Mouse (Mus musculus) liver, embryonic 12.5 days (tissue): ENCODE measurements around the gene Gm45716. TPM values are rescaled to one million over a fixed set of nuclear protein-coding genes. Genes with fewer than 3 reads are reported as not detected.
A peak's percentile ranks its signal among the peaks of the same experiment; 100 is the strongest.

ENCODE experiments used
- ATAC-seq: fragments of 200-750 bp; cut with Nextera tagmentation; 2 replicates; pipeline ENCODE4 v1.8.0; 2017; ENCODE audit warnings: moderate number of reproducible peaks, mild to moderate bottlenecking, moderate library complexity
- H3K27ac ChIP-seq: fragments of 300-500 bp; sonication (generic); 2 replicates; pipeline ENCODE4 v1.5.1; 2016; ENCODE audit warnings: mild to moderate bottlenecking
- H3K27me3 ChIP-seq: fragments of 300-500 bp; sonication (generic); replicated peaks from 2 replicates; pipeline ENCODE4 v1.6.1; 2016; ENCODE audit warnings: mild to moderate bottlenecking, moderate library complexity
- H3K36me3 ChIP-seq: fragments of 300-500 bp; sonication (generic); 2 replicates; pipeline ENCODE4 v1.6.1; 2016; ENCODE audit warnings: mild to moderate bottlenecking, moderate library complexity
- H3K4me1 ChIP-seq: fragments of 300-500 bp; sonication (generic); 2 replicates; pipeline ENCODE4 v1.6.1; 2016
- H3K4me2 ChIP-seq: fragments of 300-500 bp; sonication (generic); 2 replicates; pipeline ENCODE4 v1.6.1; 2016; ENCODE audit warnings: mild to moderate bottlenecking, moderate library complexity
- H3K4me3 ChIP-seq: fragments of 300-500 bp; sonication (generic); 2 replicates; pipeline ENCODE4 v1.5.1; 2016; ENCODE audit warnings: mild to moderate bottlenecking, moderate library complexity
- H3K9ac ChIP-seq: fragments of 300-500 bp; sonication (generic); 2 replicates; pipeline ENCODE4 v1.6.1; 2016; ENCODE audit warnings: mild to moderate bottlenecking, moderate library complexity
- H3K9me3 ChIP-seq: fragments of 300-500 bp; sonication (generic); replicated peaks from 2 replicates; pipeline ENCODE4 v1.6.1; 2016; ENCODE audit warnings: mild to moderate bottlenecking, moderate library complexity
- WGBS: fragments of 180-500 bp; shearing (Covaris S2); methylation state at CpG from one replicate; pipeline ENCODE4 v1.1.7; 2016; ENCODE audit not compliant: insufficient replicate concordance; 5-methylcytosine and 5-hydroxymethylcytosine counted together
- polyA plus RNA-seq: library from polyadenylated mRNA; unstranded; fragments of >200 nt; fragmentation: Nextera tagmentation; extraction: Ambion mirVana; gene quantifications from 2 replicates; pipeline ENCODE4 v1.2.1, GENCODE M21; 2016

Gm45716 gene
- polyA plus RNA-seq, 1 experiment from 2014 or later = 3.4 TPM

DNA sequence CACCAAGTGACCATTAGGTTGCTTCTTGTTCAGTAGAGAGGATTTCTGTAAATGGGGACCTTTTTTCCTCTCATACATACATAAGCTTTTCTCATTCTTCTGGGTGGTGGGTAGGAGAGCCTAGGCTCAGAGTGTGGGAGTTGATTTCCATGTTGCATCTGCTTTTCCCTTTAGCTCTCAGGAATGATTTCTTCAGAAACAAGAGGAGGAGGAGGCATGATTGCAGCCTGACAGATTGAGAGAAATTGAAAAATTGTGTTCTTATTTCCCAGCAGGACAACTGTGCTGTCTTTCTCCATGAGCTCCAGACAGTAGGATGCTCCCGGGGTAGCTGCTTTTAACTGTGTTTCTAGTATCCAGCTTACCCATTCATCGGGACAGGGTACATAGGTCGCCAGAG, 67.1 kb downstream of the Gm45716 start:
- no peaks in the 10 kb centered on the region for H3K9me3 ChIP-seq
- H3K27ac ChIP-seq = no peak overlapping the region
- 68% methylated on average over 3 of the region's 3 CpGs for WGBS
- H3K4me2 ChIP-seq = no peak overlapping the region
- no peaks in the 10 kb centered on the region for H3K27me3 ChIP-seq
- peaks cover 2% of the 10 kb centered on the region; the same call in 1 of the 2 replicates for H3K36me3 ChIP-seq
- ATAC-seq = no peak
- H3K4me1 ChIP-seq = peaks cover 59% of the 10 kb centered on the region
- H3K9ac ChIP-seq = no peak overlapping the region
- H3K4me3 ChIP-seq = no peak overlapping the region

DNA sequence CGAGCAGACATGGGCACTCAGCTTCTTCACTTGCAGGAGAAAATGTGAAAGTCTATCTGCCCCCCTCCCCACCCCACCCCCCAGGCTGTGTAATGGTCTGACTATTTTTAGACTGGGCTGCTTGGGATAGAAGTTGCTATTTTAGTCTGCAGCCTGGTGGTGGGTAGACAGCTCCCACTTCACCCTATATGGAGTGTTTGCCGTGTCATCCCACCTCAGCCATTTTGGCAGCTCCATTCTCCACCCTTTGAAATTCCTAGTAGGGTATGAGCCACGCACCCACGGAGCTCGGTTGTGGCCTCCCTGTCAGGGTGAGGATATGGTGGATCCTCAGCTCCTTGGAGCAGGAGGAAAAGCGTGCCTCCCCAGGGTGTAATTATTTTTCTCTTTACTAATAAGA, 68.2 kb downstream of the Gm45716 start:
- H3K9ac ChIP-seq = no peak overlapping the region
- ATAC-seq = no peak

GRCm38 (mm10) chr11:90256833-90257525, 69.5 kb downstream of the Gm45716 start:
- 69% methylated on average over 16 of the region's 16 CpGs for WGBS
- H3K4me1 ChIP-seq = peaks cover 44% of the 10 kb centered on the region
- no peak overlapping the region for H3K4me3 ChIP-seq
- H3K36me3 ChIP-seq = peaks cover 25% of the 10 kb centered on the region
- ATAC-seq = no peak
- no peak overlapping the region for H3K27ac ChIP-seq
- H3K27me3 ChIP-seq = no peaks in the 10 kb centered on the region
- H3K9me3 ChIP-seq = no peaks in the 10 kb centered on the region
- H3K4me2 ChIP-seq = no peak overlapping the region
- H3K9ac ChIP-seq = no peak overlapping the region

More for the DNA sequence above, 68.2 kb downstream of the Gm45716 start:
- H3K36me3 ChIP-seq = peaks cover 12% of the 10 kb centered on the region
- H3K4me3 ChIP-seq = no peak overlapping the region
- no peak overlapping the region for H3K27ac ChIP-seq
- WGBS = 63% methylated on average over 6 of the region's 6 CpGs
- H3K27me3 ChIP-seq = no peaks in the 10 kb centered on the region
- no peaks in the 10 kb centered on the region for H3K9me3 ChIP-seq
- H3K4me1 ChIP-seq = peaks cover 56% of the 10 kb centered on the region
- no peak overlapping the region for H3K4me2 ChIP-seq

DNA sequence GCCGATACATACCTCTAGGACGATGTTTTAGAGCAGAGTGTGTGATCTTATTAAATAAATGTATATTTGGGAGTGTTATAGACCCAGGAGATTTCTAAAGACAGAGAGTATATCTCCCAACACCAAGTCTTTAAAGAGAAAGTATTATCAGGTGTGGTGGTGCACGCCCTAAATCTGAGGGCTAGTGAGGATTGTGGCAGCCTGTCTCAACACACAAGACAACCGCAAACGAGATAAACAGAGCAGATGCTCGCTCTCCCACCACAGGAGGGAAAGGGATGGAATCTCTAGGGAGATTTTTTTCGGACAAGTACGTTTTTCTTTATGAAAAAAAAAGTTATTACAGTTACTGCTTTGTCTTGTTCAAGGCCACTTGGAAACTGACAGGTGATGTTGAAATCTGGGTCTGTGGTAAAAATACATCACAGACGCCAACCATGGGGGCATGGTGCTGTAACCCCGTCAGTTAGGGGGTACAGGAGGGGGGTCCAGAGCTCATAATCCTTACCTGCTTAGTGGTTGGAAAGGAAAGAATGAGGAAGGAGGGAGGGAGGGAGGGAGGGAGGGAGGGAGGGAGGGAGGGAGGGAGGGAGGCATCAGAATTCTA, 70.9 kb downstream of the Gm45716 start:
- 54% methylated on average over 10 of the region's 10 CpGs for WGBS
- Histone ChIP-seq H3K9ac (no peak overlapping the region), H3K27me3 (no peaks in the 10 kb centered on the region), H3K4me3 (no peak overlapping the region), H3K36me3 (peaks cover 39% of the 10 kb centered on the region), H3K9me3 (no peaks in the 10 kb centered on the region), H3K4me2 (no peak overlapping the region), H3K4me1 (peaks cover 38% of the 10 kb centered on the region), H3K27ac (no peak overlapping the region)
- ATAC-seq = no peak

GRCm38 (mm10) chr11:90259071-90259470, 71.6 kb downstream of the Gm45716 start:
- WGBS = 58% methylated on average over 4 of the region's 4 CpGs
- Histone ChIP-seq H3K36me3 (peaks cover 40% of the 10 kb centered on the region), H3K27ac (no peak overlapping the region)

DNA sequence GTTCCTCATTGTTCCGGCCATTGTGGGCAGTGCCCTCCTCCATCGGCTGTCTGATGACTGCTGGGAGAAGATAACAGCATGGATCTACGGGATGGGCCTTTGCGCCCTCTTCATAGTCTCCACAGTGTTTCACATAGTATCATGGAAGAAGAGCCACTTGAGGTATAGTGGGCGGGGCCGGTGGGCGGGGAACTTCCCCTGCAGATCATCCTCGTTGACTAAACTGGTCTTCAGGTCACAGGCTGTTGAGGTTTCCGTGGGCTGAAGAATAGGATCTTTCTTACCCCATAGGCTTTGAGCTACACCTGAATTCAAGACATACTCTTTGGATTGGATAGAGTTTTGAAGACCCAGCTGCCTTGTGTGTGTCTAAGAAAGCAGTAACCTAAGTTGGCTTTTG, 72.3 kb downstream of the Gm45716 start:
- no peaks in the 10 kb centered on the region for H3K27me3 ChIP-seq
- H3K9ac ChIP-seq = no peak overlapping the region
- H3K4me3 ChIP-seq = no peak overlapping the region
- peak; percentile 42; the same call in 1 of the 2 replicates for ATAC-seq
- peaks cover 38% of the 10 kb centered on the region for H3K4me1 ChIP-seq
- H3K36me3 ChIP-seq = peaks cover 40% of the 10 kb centered on the region
- no peaks in the 10 kb centered on the region for H3K9me3 ChIP-seq
- H3K4me2 ChIP-seq = no peak overlapping the region
- no peak overlapping the region for H3K27ac ChIP-seq
- 41% methylated on average over 9 of the region's 9 CpGs for WGBS

More at GRCm38 (mm10) chr11:90259071-90259470, 71.6 kb downstream of the Gm45716 start:
- no peaks in the 10 kb centered on the region for H3K27me3 ChIP-seq
- no peak overlapping the region for H3K9ac ChIP-seq
- H3K4me3 ChIP-seq = no peak overlapping the region
- H3K9me3 ChIP-seq = no peaks in the 10 kb centered on the region
- ATAC-seq = peak; percentile 30; the same call in 1 of the 2 replicates
- H3K4me1 ChIP-seq = peaks cover 38% of the 10 kb centered on the region
- no peak overlapping the region for H3K4me2 ChIP-seq

- peaks cover 9% of the 10 kb centered on the region for H3K4me1 ChIP-seq
- no peaks in the 10 kb centered on the region for H3K27me3 ChIP-seq
- ATAC-seq = no peak
- no peak overlapping the region for H3K27ac ChIP-seq
- H3K4me3 ChIP-seq = no peak overlapping the region
- H3K4me2 ChIP-seq = no peak overlapping the region
- H3K9me3 ChIP-seq = no peaks in the 10 kb centered on the region
- WGBS = 65% methylated on average over 11 of the region's 11 CpGs
- peaks cover 50% of the 10 kb centered on the region for H3K36me3 ChIP-seq
- no peak overlapping the region for H3K9ac ChIP-seq
These were observed 76.7 kb downstream of the Gm45716 start for GRCm38 (mm10) chr11:90264180-90264579.

DNA sequence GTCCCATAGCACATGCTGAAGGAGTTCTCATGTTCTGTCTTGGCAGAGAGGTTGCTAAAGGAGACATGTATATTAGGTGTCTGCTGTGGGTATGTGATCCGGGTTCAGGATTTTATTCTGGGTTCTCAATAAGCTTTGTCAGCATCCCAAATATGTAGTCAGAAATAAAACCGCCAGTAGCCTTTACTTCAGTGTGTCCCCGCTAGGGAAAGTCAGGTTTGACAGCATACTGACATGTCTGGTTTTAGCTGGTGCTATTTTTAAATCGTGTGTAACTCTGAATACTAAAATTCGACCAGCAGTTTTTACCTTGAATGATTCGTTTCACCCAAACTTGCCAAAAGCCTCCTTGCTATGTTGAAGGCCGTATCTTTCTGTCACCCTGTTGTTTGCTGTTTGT, 78.1 kb downstream of the Gm45716 start:
- Histone ChIP-seq H3K27me3 (no peaks in the 10 kb centered on the region), H3K9ac (no peak overlapping the region), H3K27ac (no peak overlapping the region), H3K9me3 (no peaks in the 10 kb centered on the region), H3K4me1 (no peaks in the 10 kb centered on the region), H3K4me3 (no peak overlapping the region), H3K4me2 (no peak overlapping the region), H3K36me3 (peaks cover 44% of the 10 kb centered on the region)
- no peak for ATAC-seq
- WGBS = 73% methylated on average over 7 of the region's 7 CpGs

GRCm38 (mm10) chr11:90268934-90269333, 81.5 kb downstream of the Gm45716 start:
- H3K4me2 ChIP-seq = no peak overlapping the region
- no peaks in the 10 kb centered on the region for H3K27me3 ChIP-seq
- no peak overlapping the region for H3K9ac ChIP-seq
- no peak overlapping the region for H3K4me3 ChIP-seq
- no peak for ATAC-seq
- H3K4me1 ChIP-seq = no peaks in the 10 kb centered on the region
- H3K27ac ChIP-seq = no peak overlapping the region
- H3K36me3 ChIP-seq = peaks cover 27% of the 10 kb centered on the region
- 79% methylated on average over 5 of the region's 5 CpGs for WGBS
- no peaks in the 10 kb centered on the region for H3K9me3 ChIP-seq

- Histone ChIP-seq H3K4me2 (no peak overlapping the region), H3K36me3 (peaks cover 27% of the 10 kb centered on the region), H3K4me1 (no peaks in the 10 kb centered on the region), H3K27ac (no peak overlapping the region), H3K4me3 (no peak overlapping the region), H3K9me3 (no peaks in the 10 kb centered on the region), H3K27me3 (no peaks in the 10 kb centered on the region), H3K9ac (no peak overlapping the region)
- no peak for ATAC-seq
- 74% methylated on average over 18 of the region's 18 CpGs for WGBS
These were observed 82.1 kb downstream of the Gm45716 start for GRCm38 (mm10) chr11:90269398-90270123.

GRCm38 (mm10) chr11:90270132-90270877, 82.8 kb downstream of the Gm45716 start:
- H3K9me3 ChIP-seq = no peaks in the 10 kb centered on the region
- no peaks in the 10 kb centered on the region for H3K27me3 ChIP-seq
- 75% methylated on average over 11 of the region's 11 CpGs for WGBS
- no peak overlapping the region for H3K4me3 ChIP-seq
- no peaks in the 10 kb centered on the region for H3K4me1 ChIP-seq
- no peak overlapping the region for H3K4me2 ChIP-seq
- peaks cover 27% of the 10 kb centered on the region for H3K36me3 ChIP-seq
- no peak overlapping the region for H3K27ac ChIP-seq
- no peak overlapping the region for H3K9ac ChIP-seq
- ATAC-seq = no peak
